Mouse (Mus musculus): ENCODE measurements around the gene 1110002E22Rik. TPM values are rescaled to one million over a fixed set of nuclear protein-coding genes. Genes with fewer than 3 reads are reported as not detected.

Gene 1110002E22Rik
- polyA plus RNA-seq, 1 experiment from 2014 or later, result not detected

- Histone ChIP-seq H3K4me3 (ENCODE audit: inconsistent target) (no peak overlapping the region), H3K27ac (no peak overlapping the region), H3K79me2 (ENCODE audit: inconsistent target) (no peaks in the 10 kb centered on the region), H3K36me3 (ENCODE audit: inconsistent target) (no peaks in the 10 kb centered on the region)
- WGBS (ENCODE audit: missing documents), result 83% methylated on average over 10 of the region's 10 CpGs
These were observed 42.0 kb downstream of the 1110002E22Rik start for GRCm38 (mm10) chr3:138106887-138107286.

DNA sequence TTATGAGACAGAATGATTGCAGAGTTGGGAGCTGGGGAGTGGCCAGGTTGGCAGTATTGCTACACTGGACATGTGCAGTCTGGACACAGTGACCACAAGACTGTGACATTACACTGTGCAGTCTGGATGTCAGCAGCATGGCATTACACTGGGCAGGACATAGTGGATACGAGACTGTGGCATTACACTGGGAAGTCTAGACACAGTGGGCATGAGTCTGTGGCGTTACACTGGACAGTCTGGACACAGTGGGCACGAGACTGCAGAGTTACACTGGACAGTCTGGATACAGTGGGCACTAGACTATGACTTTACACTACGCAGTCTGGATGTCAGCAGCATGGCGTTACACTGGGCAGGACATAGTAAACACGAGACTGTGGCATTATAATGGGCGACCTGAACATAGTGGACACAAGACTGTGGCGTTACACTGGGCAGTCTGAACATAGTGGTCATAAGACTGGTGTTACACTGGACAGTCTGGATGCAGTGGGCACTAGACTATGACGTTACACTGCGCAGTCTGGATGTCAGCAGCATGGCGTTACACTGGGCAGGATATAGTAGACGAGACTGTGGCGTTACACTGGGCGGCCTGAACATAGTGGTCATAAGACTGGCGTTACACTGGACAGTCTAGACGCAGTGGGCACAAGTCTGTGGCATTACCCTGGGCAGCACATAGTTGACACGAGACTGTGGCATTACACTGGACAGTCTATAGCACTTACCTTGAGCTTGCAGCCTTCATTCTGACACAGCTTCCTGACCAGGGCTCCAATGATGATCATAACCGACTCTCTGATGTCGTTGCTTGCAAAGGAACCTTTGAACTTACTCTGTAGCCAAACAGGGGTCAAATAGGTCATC is 46.3 kb downstream of the 1110002E22Rik start:
- no peak overlapping the region for H3K4me3 ChIP-seq (ENCODE audit: inconsistent target)
- WGBS (ENCODE audit: missing documents), result 93% methylated on average over 18 of the region's 19 CpGs
- no peaks in the 10 kb centered on the region for H3K36me3 ChIP-seq (ENCODE audit: inconsistent target)
- no peaks in the 10 kb centered on the region for H3K79me2 ChIP-seq (ENCODE audit: inconsistent target)
- no peak overlapping the region for H3K27ac ChIP-seq

GRCm38 (mm10) chr3:138114106-138114505 is 49.3 kb downstream of the 1110002E22Rik start:
- WGBS (ENCODE audit: missing documents), result 94% methylated on average over 17 of the region's 17 CpGs
- no peaks in the 10 kb centered on the region for H3K36me3 ChIP-seq (ENCODE audit: inconsistent target)
- no peak overlapping the region for H3K4me3 ChIP-seq (ENCODE audit: inconsistent target)
- no peak overlapping the region for H3K27ac ChIP-seq
- H3K79me2 ChIP-seq (ENCODE audit: inconsistent target), result no peaks in the 10 kb centered on the region

- Histone ChIP-seq H3K36me3 (ENCODE audit: inconsistent target) (no peaks in the 10 kb centered on the region), H3K79me2 (ENCODE audit: inconsistent target) (no peaks in the 10 kb centered on the region), H3K27ac (no peak overlapping the region), H3K4me3 (ENCODE audit: inconsistent target) (no peak overlapping the region)
- 92% methylated on average over 4 of the region's 4 CpGs for WGBS (ENCODE audit: missing documents)
These were observed 52.0 kb downstream of the 1110002E22Rik start for GRCm38 (mm10) chr3:138116871-138117270.

- H3K36me3 ChIP-seq (ENCODE audit: inconsistent target), result no peaks in the 10 kb centered on the region
- WGBS (ENCODE audit: missing documents), result 79% methylated on average over 6 of the region's 6 CpGs
- H3K4me3 ChIP-seq (ENCODE audit: inconsistent target), result no peak overlapping the region
- peak overlapping the region; percentile 21; the same call in 1 of the 2 replicates for H3K27ac ChIP-seq
- H3K79me2 ChIP-seq (ENCODE audit: inconsistent target), result no peaks in the 10 kb centered on the region
These were observed 53.5 kb downstream of the 1110002E22Rik start for GRCm38 (mm10) chr3:138118392-138118791.

- Histone ChIP-seq H3K27ac (peak overlapping the region; percentile 21; the same call in 1 of the 2 replicates), H3K79me2 (ENCODE audit: inconsistent target) (no peaks in the 10 kb centered on the region), H3K4me3 (ENCODE audit: inconsistent target) (no peak overlapping the region), H3K36me3 (ENCODE audit: inconsistent target) (no peaks in the 10 kb centered on the region)
- 64% methylated on average over 14 of the region's 14 CpGs for WGBS (ENCODE audit: missing documents)
These were observed 54.0 kb downstream of the 1110002E22Rik start for GRCm38 (mm10) chr3:138118831-138119230.

DNA sequence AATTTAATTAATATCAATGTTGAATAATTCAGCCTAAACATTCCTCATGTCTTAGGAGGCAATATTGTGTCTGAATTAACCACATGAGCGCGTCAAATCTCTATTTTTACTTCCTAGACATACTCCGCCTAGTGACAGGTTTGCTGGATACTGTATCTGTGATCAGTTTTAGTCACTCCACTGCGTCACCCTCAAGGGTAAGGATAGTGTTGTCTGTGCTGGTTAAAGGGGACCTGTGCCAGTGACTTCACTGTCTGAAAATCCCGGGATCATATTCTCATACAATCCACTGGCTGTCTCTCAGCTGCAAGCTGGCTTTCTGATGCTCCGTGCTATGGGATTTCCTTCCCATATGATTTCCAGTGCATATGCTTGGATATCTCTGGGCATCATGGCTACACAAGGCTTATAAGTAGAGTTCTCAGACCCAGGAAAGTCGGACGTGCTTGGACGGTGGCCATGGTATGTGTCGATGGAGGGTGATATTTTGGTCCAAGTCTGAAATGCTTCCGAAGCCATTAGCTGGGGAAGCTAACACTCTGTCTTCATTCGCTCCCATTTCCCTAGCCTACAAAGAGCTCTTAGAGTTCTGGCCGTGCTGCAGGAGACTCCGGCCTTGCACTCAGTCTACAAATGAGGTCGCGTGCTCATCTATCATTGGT is 54.7 kb downstream of the 1110002E22Rik start:
- Histone ChIP-seq H3K79me2 (ENCODE audit: inconsistent target) (no peaks in the 10 kb centered on the region), H3K36me3 (ENCODE audit: inconsistent target) (no peaks in the 10 kb centered on the region), H3K27ac (no peak overlapping the region), H3K4me3 (ENCODE audit: inconsistent target) (no peak overlapping the region)
- 96% methylated on average over 16 of the region's 16 CpGs for WGBS (ENCODE audit: missing documents)

GRCm38 (mm10) chr3:138121461-138121860 is 56.6 kb downstream of the 1110002E22Rik start:
- Histone ChIP-seq H3K79me2 (ENCODE audit: inconsistent target) (no peaks in the 10 kb centered on the region), H3K27ac (no peak overlapping the region), H3K36me3 (ENCODE audit: inconsistent target) (no peaks in the 10 kb centered on the region), H3K4me3 (ENCODE audit: inconsistent target) (no peak overlapping the region)
- WGBS (ENCODE audit: missing documents), result 85% methylated on average over 2 of the region's 2 CpGs

DNA sequence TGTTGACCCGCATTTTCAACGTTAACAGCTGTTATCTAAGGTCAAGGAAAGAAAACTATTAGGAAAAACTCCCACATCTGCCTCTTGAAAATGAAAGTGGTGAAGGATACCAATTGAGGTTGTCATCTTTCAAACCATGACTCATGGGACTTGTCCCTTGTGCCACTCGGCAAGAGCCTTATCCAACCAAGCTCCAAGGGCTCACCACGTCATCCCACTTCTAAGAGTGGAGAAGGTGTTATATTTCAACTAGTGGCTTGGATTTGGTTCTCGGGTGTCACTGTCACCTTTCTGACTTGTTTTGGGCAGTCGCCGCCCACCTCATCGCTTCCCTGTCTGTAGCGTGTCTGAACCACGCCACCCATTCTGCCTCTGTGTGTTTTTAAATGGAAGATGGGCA is 59.0 kb downstream of the 1110002E22Rik start:
- Histone ChIP-seq H3K36me3 (ENCODE audit: inconsistent target) (no peaks in the 10 kb centered on the region), H3K27ac (no peak overlapping the region), H3K79me2 (ENCODE audit: inconsistent target) (no peaks in the 10 kb centered on the region), H3K4me3 (ENCODE audit: inconsistent target) (no peak overlapping the region)
- WGBS (ENCODE audit: missing documents), result 96% methylated on average over 10 of the region's 10 CpGs

- 95% methylated on average over 6 of the region's 6 CpGs for WGBS (ENCODE audit: missing documents)
- H3K79me2 ChIP-seq (ENCODE audit: inconsistent target), result no peaks in the 10 kb centered on the region
- H3K27ac ChIP-seq, result no peak overlapping the region
- H3K36me3 ChIP-seq (ENCODE audit: inconsistent target), result no peaks in the 10 kb centered on the region
- H3K4me3 ChIP-seq (ENCODE audit: inconsistent target), result no peak overlapping the region
These were observed 64.3 kb downstream of the 1110002E22Rik start for GRCm38 (mm10) chr3:138129110-138129509.

DNA sequence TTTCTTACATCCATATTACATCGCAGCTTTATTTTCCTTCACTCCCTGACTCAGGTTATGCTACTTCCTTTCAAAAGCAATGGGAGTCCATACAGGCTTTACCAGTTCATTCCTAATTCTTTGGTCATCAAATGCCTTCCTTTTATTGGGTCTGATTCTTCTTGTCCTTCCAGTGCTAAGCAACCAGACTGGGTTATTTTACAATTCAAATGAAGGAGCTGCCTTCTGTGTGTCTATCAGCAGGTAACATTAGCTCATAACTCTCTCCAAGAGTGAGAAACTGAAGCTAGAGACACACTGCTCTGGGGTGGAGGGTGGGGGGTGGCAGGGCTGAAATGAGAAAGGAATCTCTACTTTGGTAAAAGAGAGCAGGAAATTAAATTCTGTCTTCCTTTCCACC is 65.8 kb downstream of the 1110002E22Rik start:
- 93% methylated on average over 1 of the region's 1 CpGs for WGBS (ENCODE audit: missing documents)
- H3K79me2 ChIP-seq (ENCODE audit: inconsistent target), result no peaks in the 10 kb centered on the region
- H3K36me3 ChIP-seq (ENCODE audit: inconsistent target), result no peaks in the 10 kb centered on the region
- H3K27ac ChIP-seq, result no peak overlapping the region
- no peak overlapping the region for H3K4me3 ChIP-seq (ENCODE audit: inconsistent target)

Other genes starting within 250 kb of the 1110002E22Rik start
- gene H2afz, start 200.6 kb upstream of the 1110002E22Rik start, polyA plus RNA-seq (2018), result 124 to 262 TPM (median 236 TPM) in 3 replicates
- 20.4 to 33.0 TPM (median 25.9 TPM) in 3 replicates for gene Dnajb14, start 197.4 kb upstream of the 1110002E22Rik start, polyA plus RNA-seq (2018)
- gene Lamtor3, start 146.5 kb upstream of the 1110002E22Rik start, polyA plus RNA-seq (2018), result 132 to 168 TPM (median 156 TPM) in 3 replicates
- 10.8 to 14.3 TPM (median 10.8 TPM) in 3 replicates for gene Dapp1, start 83.5 kb upstream of the 1110002E22Rik start, polyA plus RNA-seq (2018)
- not detected in 3 replicates for gene Gm5105, start 2.3 kb downstream of the 1110002E22Rik start, polyA plus RNA-seq (2018)
- 2.2 to 3.3 TPM (median 3.1 TPM) in 3 replicates for gene Trmt10a, start 78.4 kb downstream of the 1110002E22Rik start, polyA plus RNA-seq (2018)
- 0.61 to 1.0 TPM (median 0.72 TPM) in 3 replicates for gene Mttp, start 79.9 kb downstream of the 1110002E22Rik start, polyA plus RNA-seq (2018)
- gene 4930579F01Rik, start 128.8 kb downstream of the 1110002E22Rik start, polyA plus RNA-seq (2018), result not detected in 3 replicates
- not detected in 3 replicates for gene Adh7, start 152.7 kb downstream of the 1110002E22Rik start, polyA plus RNA-seq (2018)
- gene Adh1, start 195.9 kb downstream of the 1110002E22Rik start, polyA plus RNA-seq (2018), result not detected in 3 replicates
- not detected in 3 replicates for gene Adh6a, start 248.2 kb downstream of the 1110002E22Rik start, polyA plus RNA-seq (2018)